Comparison of ENCODE assay signal across 20 mouse cellular contexts in genomic region chr8:107542151-107542550, GRCm38 (mm10). TPM values are rescaled to one million over a fixed set of nuclear protein-coding genes. Genes with fewer than 3 reads are reported as not detected.
DNase-seq lines count a peak whose midpoint lies in the region; ATAC-seq lines count a peak whose summit lies in the region.
"Had no signal": no experiment of that assay in that cellular context is flagged by ENCODE, and none has a peak within 500 bp of the region (broad histone marks: within the 10 kb centered on the region; RNA-seq: fewer than 3 reads in every experiment).

No protein-coding gene starts in this region.

- intact Hi-C loops in heart, postnatal 25 days (cut with DNase I) = no loop called here

- no peak overlapping the region for H3K9ac ChIP-seq in limb, embryonic 12.5 days (replicated peaks)
- H3K9ac ChIP-seq: embryonic facial prominence, embryonic 15.5 days; hindbrain, embryonic 14.5 days; midbrain, embryonic 13.5 days had no signal

- ATAC-seq in limb, embryonic 12.5 days (ENCODE audit: insufficient number of reproducible peaks, insufficient read depth, low FRiP score, low TSS enrichment, low read depth) = no peak
- ATAC-seq: forebrain, embryonic 14.5 days; inflammation-experienced regulatory T-cells, adult 6 months; midbrain, embryonic 13.5 days had no signal

- no peak overlapping the region for H3K4me3 ChIP-seq in limb, embryonic 12.5 days (replicated peaks)
- no peak overlapping the region for H3K4me3 ChIP-seq in limb, embryonic 10.5 days
- H3K4me3 ChIP-seq: embryonic facial prominence, embryonic 15.5 days; megakaryocyte, embryonic 14.5 days; midbrain, embryonic 13.5 days had no signal

- 0 out of 2 replicates have a peak overlapping the region, but pooled peaks have one; percentile 98 for H3K27ac ChIP-seq in limb, embryonic 12.5 days
- H3K27ac ChIP-seq in limb, embryonic 10.5 days = no peak overlapping the region
- H3K27ac ChIP-seq: embryonic facial prominence, embryonic 15.5 days; hindbrain, embryonic 14.5 days; midbrain, embryonic 13.5 days had no signal

- H3K27me3 ChIP-seq in limb, embryonic 12.5 days = no peaks in the 10 kb centered on the region
- no peaks in the 10 kb centered on the region for H3K27me3 ChIP-seq in limb, embryonic 10.5 days (ENCODE audit: low read depth, poor library complexity, severe bottlenecking)
- H3K27me3 ChIP-seq: embryonic facial prominence, embryonic 15.5 days; megakaryocyte, embryonic 14.5 days; midbrain, embryonic 13.5 days had no signal

- H3K9me3 ChIP-seq in limb, embryonic 12.5 days = no peaks in the 10 kb centered on the region
- no peaks in the 10 kb centered on the region for H3K9me3 ChIP-seq in limb, embryonic 10.5 days (replicated peaks)
- H3K9me3 ChIP-seq: embryonic facial prominence, embryonic 15.5 days; megakaryocyte, embryonic 14.5 days; midbrain, embryonic 13.5 days had no signal

- WGBS in limb, embryonic 12.5 days = 95% methylated on average over 3 of the region's 3 CpGs
- WGBS in limb, embryonic 10.5 days = 96% methylated on average over 3 of the region's 3 CpGs

- H3K4me2 ChIP-seq in limb, embryonic 12.5 days = no peak overlapping the region
- H3K4me2 ChIP-seq: embryonic facial prominence, embryonic 15.5 days; hindbrain, embryonic 14.5 days; midbrain, embryonic 13.5 days had no signal

- H3K36me3 ChIP-seq in limb, embryonic 12.5 days = peaks cover 38% of the 10 kb centered on the region
- H3K36me3 ChIP-seq in limb, embryonic 10.5 days = peaks cover 57% of the 10 kb centered on the region
- H3K36me3 ChIP-seq: embryonic facial prominence, embryonic 15.5 days had no signal

- peak; percentile 96 for DNase-seq in heart, adult 11 months
- DNase-seq in heart, postnatal 25 days (ENCODE audit: low spot score) = no peak
- DNase-seq in limb, embryonic 10.5 days (ENCODE audit: low spot score) = no peak
- DNase-seq in adipocyte (ENCODE audit: low spot score) = peak; percentile 16
- peak; percentile 44 for DNase-seq in skeletal muscle tissue, adult 2 months (ENCODE audit: low read depth, low spot score)
- no peak for DNase-seq in layer of hippocampus, postnatal 36 days
- DNase-seq: cerebellum, adult 18-20 months; cerebellum, postnatal 14 days; kidney, adult 18-20 months; kidney, postnatal 4 days; lung, postnatal 10 days; thymus, adult 18-20 months; thymus, postnatal 36 days had no signal

- peaks cover 32% of the 10 kb centered on the region for H3K4me1 ChIP-seq in limb, embryonic 12.5 days (replicated peaks)
- H3K4me1 ChIP-seq in limb, embryonic 10.5 days = peaks cover 21% of the 10 kb centered on the region
- H3K4me1 ChIP-seq: midbrain, embryonic 13.5 days had no signal

RNA-seq across cellular contexts. Expression of gene Psmd7, which starts 46.1 kb away (rescaled TPM):
- total RNA-seq in heart, postnatal 25 days (2021) = 10 to 100 TPM; 80.4 to 89.9 TPM
- 382 and 395 TPM in 2 replicates for polyA plus RNA-seq in limb, embryonic 12.5 days (2016; fragmentation: Nextera tagmentation; extraction: Ambion mirVana)
- polyA plus RNA-seq in limb, embryonic 10.5 days (2016; fragmentation: Nextera tagmentation; extraction: Ambion mirVana) = 399 and 404 TPM in 2 replicates
- total RNA-seq in layer of hippocampus, postnatal 36 days (2021) = 100 to 1,000 TPM; 103 to 108 TPM

Comparison
In these comparisons a context has a peak if more than half of its experiments do, and no peak if none do; other contexts are left out.
1. DNase-seq: peak in heart, adult 11 months (single experiment), adipocyte (single experiment) and skeletal muscle tissue, adult 2 months (single experiment); none in heart, postnatal 25 days (single experiment), limb, embryonic 10.5 days (single experiment) and layer of hippocampus, postnatal 36 days (0 of 2).